Mouse (Mus musculus) cerebellum, adult 2 months (tissue): ENCODE results near the gene Wdr35.

Experiments
- CTCF ChIP-seq: fragments of 200-500 bp; IDR thresholded peaks from 2 replicates; pipeline ENCODE4 v1.5.1; 2011; ENCODE audit warnings: low read depth, mild to moderate bottlenecking, control low read depth, low read length, moderate library complexity, borderline replicate concordance; ENCODE audit not compliant: insufficient read depth
- POLR2A ChIP-seq: fragments of 200-500 bp; IDR thresholded peaks from 2 replicates; pipeline ENCODE4 v1.6.1; 2011; ENCODE audit warnings: low read length, control low read depth, borderline replicate concordance; ENCODE audit not compliant: insufficient read depth

- TF ChIP-seq CTCF (no peak), POLR2A (no peak)
These were observed 97.4 kb downstream of the Wdr35 start for GRCm38 (mm10) chr12:9071058-9071457.
